Mouse (Mus musculus) cortical plate, adult 2 months (tissue): ENCODE results near the gene Acss2.

Source experiments
- CTCF ChIP-seq: fragments of 200-500 bp; IDR thresholded peaks from 2 replicates; pipeline ENCODE4 v1.5.1; 2011; ENCODE audit warnings: mild to moderate bottlenecking, control low read depth, low read length; ENCODE audit not compliant: insufficient read depth; ENCODE audit errors: extremely low read depth
- POLR2A ChIP-seq: fragments of 200-500 bp; IDR thresholded peaks from 2 replicates; pipeline ENCODE4 v1.6.1; 2011; ENCODE audit warnings: mild to moderate bottlenecking, low read length, control low read depth; ENCODE audit not compliant: insufficient read depth; ENCODE audit errors: extremely low read depth

- TF ChIP-seq CTCF (no peak), POLR2A (no peak)
Measured at GRCm38 (mm10) chr2:155603707-155604106, 86.0 kb downstream of the Acss2 start.
